Mouse (Mus musculus) lung, postnatal 0 days (tissue): ENCODE data around the gene Nrcam.

Experiments
- CTCF ChIP-seq: IDR thresholded peaks from 2 replicates; pipeline ENCODE4 v1.5.1; 2016; ENCODE audit warnings: antibody characterized with exemption, mild to moderate bottlenecking
- EP300 ChIP-seq: IDR thresholded peaks from 2 replicates; pipeline ENCODE4 v1.6.1; 2016; ENCODE audit warnings: antibody characterized with exemption, mild to moderate bottlenecking, control low read depth

- TF ChIP-seq CTCF, result peak; percentile 31; the same call in 1 of the 2 replicates
- no peak for TF ChIP-seq EP300
Observed at GRCm38 (mm10) chr12:44330216-44330719, 1.6 kb downstream of the Nrcam start.
